Mouse (Mus musculus) testis, adult 2 months (tissue): ENCODE data around the gene Cbx8.

Source experiments
- CTCF ChIP-seq: fragments of 200-500 bp; IDR thresholded peaks from 2 replicates; pipeline ENCODE4 v1.5.1; 2012; ENCODE audit warnings: low read depth, mild to moderate bottlenecking, inconsistent platforms, low read length, moderate library complexity; ENCODE audit not compliant: control insufficient read depth, insufficient read depth, insufficient replicate concordance
- POLR2A ChIP-seq: fragments of 200-500 bp; IDR thresholded peaks from 2 replicates; pipeline ENCODE4 v1.6.1; 2012; ENCODE audit warnings: low read depth, mild to moderate bottlenecking, inconsistent platforms, low read length, moderate library complexity; ENCODE audit not compliant: control insufficient read depth

DNA sequence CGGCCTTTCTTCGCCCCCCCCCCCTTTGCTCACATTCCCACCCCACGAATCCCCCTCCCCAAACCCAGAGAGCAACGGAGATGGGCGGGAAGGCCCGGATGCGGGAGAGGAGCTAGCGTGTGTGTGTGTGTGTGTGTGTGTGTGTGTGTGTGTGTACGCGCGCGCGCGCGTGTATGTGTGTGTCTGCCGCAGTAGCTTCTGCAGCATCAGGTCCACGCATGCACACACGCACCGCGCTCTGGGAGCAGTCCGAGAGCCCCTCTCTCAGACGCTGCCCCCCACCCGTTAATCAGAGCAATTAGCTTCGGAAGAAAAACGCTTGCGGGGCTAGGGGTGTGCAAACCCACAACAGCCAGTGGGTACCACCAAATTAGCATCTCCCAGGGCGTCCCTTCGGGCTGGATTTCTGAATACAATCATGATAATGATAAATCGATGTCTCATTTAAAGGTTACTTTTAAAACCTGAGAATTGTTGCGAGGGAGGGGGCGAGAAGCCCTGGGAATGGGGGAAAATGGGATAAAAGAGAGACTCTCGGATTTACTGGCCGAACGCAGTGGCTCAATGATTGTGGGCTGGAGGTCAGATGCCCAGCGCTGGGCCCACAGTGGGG is 13.1 kb upstream of the Cbx8 start:
- TF ChIP-seq POLR2A, result no peak
- TF ChIP-seq CTCF, result no peak
